Mouse (Mus musculus) layer of hippocampus, adult 18-20 months (tissue): Measurements from ENCODE around the gene Romo1. TPM values are rescaled to one million over a fixed set of nuclear protein-coding genes. Genes with fewer than 3 reads are reported as not detected.
"Not testable (repeated sequence)": the region's sequence is repeated elsewhere in the genome, so short reads cannot be mapped to it uniquely, and the experiment has no call there.

Experiments used
- DNase-seq, 2 experiments: peaks; one replicate each; pipeline ENCODE4 v3.0.0; 2022; ENCODE audit warnings: low spot score in 2 of 2
- long read RNA-seq: library from polyadenylated mRNA; stranded (forward); transcript quantifications from one replicate; pipeline ENCODE4 v2.0.0, GENCODE M21; 2021
- total RNA-seq, 2 experiments: library from RNA; stranded (reverse); gene quantifications; 2 replicates each; pipeline ENCODE4 v1.2.3; 2021

Romo1 gene
- total RNA-seq: 100 to 1,000 TPM; 156 to 158 TPM
- long read RNA-seq, transcript Romo1-202 (2 exons, 550 nt): minor isoform, 12 of 68 reads
- long read RNA-seq, transcript Romo1-201 (3 exons, 569 nt): major isoform, 42 of 68 reads
- long read RNA-seq, partial matches to known transcripts: 12 of 68 reads
- long read RNA-seq, other reads (novel, unspliced or antisense): 0 of 68 reads

- peak; percentile 93 to 95 for DNase-seq
Observed at GRCm38 (mm10) chr2:156143953-156144724, at the start of gene Romo1, which contains the start of gene Nfs1. TSS of gene Romo1 (plus strand) at chr2:156144039. TSS of gene Nfs1 (minus strand) at chr2:156144186.

GRCm38 (mm10) chr2:156110627-156111357, 33.0 kb upstream of the Romo1 start:
- DNase-seq: peak in 1 of 2 experiments; percentile 12

- DNase-seq: peak; percentile 90 to 92
Observed at GRCm38 (mm10) chr2:156111358-156112079, 32.3 kb upstream of the Romo1 start, which contains the start of the genes Cpne1 and Rbm12. TSS of gene Cpne1 (minus strand) at chr2:156111965. TSS of gene Rbm12 (minus strand) at chr2:156111978.

DNA sequence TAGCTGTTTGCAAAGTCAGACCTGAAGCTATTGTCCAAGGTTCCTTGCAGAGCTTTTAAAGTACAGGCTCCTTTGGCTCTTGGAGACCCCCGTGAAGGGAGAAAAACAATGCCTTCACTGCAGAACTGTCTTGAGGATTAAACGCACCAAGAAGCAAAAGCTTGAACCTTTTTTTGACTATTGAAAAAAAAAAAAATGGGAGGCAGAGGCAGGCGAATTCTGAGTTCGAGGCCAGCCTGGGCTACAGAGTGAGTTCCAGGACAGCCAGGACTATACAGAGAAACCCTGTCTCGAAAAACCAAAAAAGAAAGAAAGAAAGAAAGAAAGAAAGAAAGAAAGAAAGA, 31.8 kb upstream of the Romo1 start:
- not testable (repeated sequence) for DNase-seq

DNA sequence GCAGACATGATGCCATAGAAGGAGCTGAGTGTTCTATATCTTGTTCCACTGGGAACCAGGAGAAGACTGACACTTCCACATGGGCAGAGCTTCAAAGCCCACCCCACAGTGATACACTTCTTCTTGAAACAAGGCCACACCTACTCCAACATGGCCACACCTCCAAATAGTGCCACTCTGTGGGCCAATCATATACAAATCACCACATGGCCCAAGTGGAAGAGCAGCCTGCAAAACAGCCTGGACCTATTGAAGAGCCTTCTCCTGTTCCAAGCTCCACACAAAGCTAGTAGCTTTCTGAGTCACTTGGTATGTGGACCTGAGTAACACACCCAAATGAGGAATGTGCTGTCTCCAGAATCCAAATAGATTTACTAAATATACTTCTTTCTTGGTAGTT, 24.3 kb upstream of the Romo1 start:
- no peak for DNase-seq

GRCm38 (mm10) chr2:156123731-156124130, 20.1 kb upstream of the Romo1 start:
- no peak for DNase-seq

DNA sequence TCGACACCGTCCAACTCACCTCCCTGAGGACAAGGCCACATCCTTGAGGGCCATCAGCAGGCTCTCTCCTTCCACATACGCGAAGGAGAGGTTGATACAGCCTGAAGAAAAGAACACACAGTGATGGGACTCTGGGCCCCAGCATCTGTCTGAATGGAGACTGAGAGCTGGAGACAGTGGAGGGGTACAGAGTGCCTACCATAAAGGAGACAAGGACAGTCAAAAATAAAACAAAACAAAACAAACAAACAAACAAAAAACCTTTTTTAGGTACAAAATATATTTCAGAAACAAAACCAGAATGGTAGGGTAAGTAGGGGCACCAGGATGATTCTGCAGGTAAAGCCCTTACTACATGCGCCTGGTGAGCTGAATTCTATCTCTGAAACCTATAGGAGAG, 16.8 kb upstream of the Romo1 start, which contains the start of gene Gm28036:
Gene Gm28036, minus strand, starts transcription at position 101 of the 400 bp plus-strand sequence.
- no peak for DNase-seq

GRCm38 (mm10) chr2:156134161-156134560, 9.7 kb upstream of the Romo1 start:
- no peak for DNase-seq

DNA sequence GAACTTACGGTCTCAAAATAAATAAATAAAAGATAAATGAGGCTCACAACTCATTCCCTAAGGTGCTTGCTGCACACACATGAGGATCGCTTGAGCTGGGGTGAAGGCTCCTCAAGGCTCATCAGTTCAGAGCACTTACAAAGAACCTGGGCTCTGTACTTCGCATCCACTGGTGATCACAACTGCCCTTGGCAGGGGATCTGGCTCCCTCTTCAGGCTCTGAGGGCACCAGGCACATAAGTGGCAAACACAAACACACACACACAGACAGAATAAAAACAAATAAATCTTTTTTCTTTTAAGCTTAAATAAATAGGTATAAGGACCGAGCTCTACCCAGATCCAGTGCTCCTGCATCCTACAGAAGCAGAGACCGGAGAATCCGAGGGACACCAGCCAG, 8.1 kb upstream of the Romo1 start:
- no peak for DNase-seq

- no peak for DNase-seq
Observed at GRCm38 (mm10) chr2:156142820-156143219, 1.0 kb upstream of the Romo1 start.

GRCm38 (mm10) chr2:156143367-156143766, 472 bp upstream of the Romo1 start:
- DNase-seq: no peak

- no peak for DNase-seq
Observed at GRCm38 (mm10) chr2:156145486-156146130, 1.8 kb downstream of the Romo1 start.

DNA sequence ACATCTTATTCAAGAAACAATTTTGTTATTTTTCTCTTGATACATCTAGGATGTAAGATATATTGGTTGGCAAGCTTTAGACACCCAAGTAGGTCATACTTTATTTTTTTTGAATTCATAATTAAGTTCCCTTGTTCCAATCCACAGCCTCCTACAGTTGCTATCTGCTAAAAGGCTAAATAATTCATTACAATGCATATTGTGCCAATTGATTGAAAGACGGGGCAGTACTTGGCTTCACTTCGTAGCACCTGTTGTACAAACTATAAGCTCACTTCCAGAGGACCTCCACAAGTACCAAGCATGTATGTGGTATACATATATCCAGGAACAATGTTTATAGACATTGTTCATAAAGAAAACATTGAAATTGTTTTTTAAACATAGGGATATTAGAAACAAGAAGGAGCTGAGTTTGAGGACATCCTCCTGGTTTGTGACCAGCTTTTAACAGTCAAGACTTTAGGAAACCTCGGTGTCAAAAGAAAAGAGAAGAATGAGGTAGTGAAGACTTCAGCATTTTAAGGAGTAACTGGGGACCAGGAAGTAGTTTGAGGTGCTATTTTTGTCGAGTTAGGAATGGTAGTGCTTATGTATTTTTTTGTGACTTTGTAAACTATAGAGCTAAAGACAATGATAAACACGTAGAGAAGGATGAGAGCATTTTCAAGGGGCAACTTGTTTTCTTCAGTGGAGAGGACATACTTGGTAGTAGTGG, 2.6 kb downstream of the Romo1 start:
- DNase-seq: no peak

GRCm38 (mm10) chr2:156147316-156147915, 3.6 kb downstream of the Romo1 start:
- DNase-seq: no peak

DNA sequence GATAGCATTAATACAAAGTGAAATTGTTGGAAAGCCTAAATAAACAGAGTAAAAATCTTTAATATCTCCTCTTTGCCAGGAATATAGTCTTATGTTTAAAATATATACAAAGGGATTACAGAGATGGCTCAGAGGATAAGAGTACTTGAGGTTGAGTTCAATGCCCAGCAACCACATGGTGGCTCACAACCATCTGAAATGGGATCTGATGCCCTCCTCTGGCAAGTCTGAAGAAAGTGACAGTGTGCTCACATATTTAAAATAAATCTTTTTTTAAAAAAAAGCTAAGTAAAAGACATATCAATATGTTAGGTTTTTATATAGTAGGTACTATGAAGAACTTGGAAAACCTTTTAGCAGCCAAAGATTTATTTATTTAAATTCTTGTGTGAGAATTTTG, 7.7 kb downstream of the Romo1 start:
- no peak for DNase-seq

GRCm38 (mm10) chr2:156165478-156165877, 21.6 kb downstream of the Romo1 start:
- DNase-seq: no peak

DNA sequence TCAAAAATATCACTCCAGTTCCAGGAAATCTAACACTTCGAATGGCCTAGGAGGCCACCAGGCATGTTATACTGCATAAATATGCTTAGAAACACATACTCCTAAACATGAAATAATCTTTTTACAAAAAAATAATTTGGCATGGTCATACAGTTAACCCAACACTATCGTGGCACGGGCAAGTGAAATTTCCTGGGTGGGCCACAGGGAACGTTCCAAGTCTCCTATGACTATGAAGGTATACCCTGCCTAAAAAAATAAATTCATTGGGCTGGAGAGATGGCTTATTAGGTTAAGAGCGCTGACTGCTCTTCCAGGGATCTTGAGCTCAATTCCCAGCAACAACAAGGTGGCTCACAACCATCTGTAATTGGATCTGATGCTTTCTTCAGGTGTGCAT, 22.7 kb downstream of the Romo1 start:
- no peak for DNase-seq

DNA sequence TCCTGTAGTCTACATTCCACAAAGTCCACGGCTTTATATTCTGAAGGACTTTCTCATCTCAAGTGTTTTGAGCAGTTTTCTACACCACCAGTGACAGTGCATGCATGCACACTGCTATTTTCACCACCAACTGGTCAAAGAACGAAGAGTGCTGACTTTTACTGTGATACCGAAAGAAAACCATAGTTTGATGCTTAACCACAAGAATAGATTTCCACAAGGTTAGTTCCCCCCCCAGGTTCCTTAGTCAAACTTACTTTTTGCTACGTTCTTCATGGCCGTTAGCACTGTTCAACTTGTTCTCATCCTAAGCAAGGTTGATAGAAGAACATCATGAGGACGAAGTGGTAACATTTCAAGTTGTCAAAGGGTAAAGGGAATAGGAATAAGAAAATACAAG, 33.2 kb downstream of the Romo1 start:
- no peak for DNase-seq

DNA sequence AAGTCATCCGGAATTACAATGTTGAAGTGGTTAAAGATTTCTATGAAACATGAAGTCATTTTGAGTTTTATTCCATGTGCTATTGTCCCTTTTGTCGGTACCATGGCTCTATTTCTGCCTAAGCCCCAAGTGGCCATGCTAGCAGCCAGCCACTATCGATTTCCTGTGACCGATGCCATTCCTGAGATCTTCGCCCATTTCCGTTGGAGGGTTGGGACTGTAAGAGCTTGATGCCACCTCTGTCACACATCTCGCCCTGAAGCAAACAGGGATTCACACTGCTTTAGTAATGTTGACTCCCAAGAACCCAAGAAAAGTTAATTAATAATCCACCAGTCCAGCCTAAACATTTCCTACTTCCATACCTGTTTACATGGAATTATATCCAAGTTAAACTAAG, 33.8 kb downstream of the Romo1 start:
- no peak for DNase-seq
